Mouse (Mus musculus) limb, embryonic 12.5 days (tissue): ENCODE measurements at regions not wholly inside any gene's neighbourhood (a gene's known extent, or its start where the extent isn't known, plus 50 kb on each side); places are given as distances from the start of the nearest gene placed in this dataset.

Experiments used
- ATAC-seq: fragments of 200-750 bp; cut with Nextera tagmentation; 2 replicates; pipeline ENCODE4 v1.8.0; 2017; ENCODE audit warnings: low read depth, moderate TSS enrichment; ENCODE audit not compliant: insufficient number of reproducible peaks, insufficient read depth, low FRiP score, low TSS enrichment
- H3K27ac ChIP-seq: fragments of 300-500 bp; sonication (generic); 2 replicates; pipeline ENCODE4 v1.5.1; 2016; ENCODE audit warnings: mild to moderate bottlenecking, moderate library complexity
- H3K27me3 ChIP-seq: fragments of 300-500 bp; sonication (generic); 2 replicates; pipeline ENCODE4 v1.6.1; 2016; ENCODE audit warnings: mild to moderate bottlenecking, moderate library complexity
- H3K36me3 ChIP-seq: fragments of 300-500 bp; sonication (generic); 2 replicates; pipeline ENCODE4 v1.6.1; 2016; ENCODE audit warnings: mild to moderate bottlenecking, moderate library complexity
- H3K4me1 ChIP-seq: fragments of 300-500 bp; sonication (generic); replicated peaks from 2 replicates; pipeline ENCODE4 v1.6.1; 2016
- H3K4me2 ChIP-seq: fragments of 300-500 bp; sonication (generic); 2 replicates; pipeline ENCODE4 v1.6.1; 2016; ENCODE audit warnings: mild to moderate bottlenecking, moderate library complexity
- H3K4me3 ChIP-seq: fragments of 300-500 bp; sonication (generic); replicated peaks from 2 replicates; pipeline ENCODE4 v1.5.1; 2016; ENCODE audit warnings: mild to moderate bottlenecking
- H3K9ac ChIP-seq: fragments of 300-500 bp; sonication (generic); replicated peaks from 2 replicates; pipeline ENCODE4 v1.6.1; 2016; ENCODE audit warnings: mild to moderate bottlenecking, moderate library complexity
- H3K9me3 ChIP-seq: fragments of 300-500 bp; sonication (generic); 2 replicates; pipeline ENCODE4 v1.6.1; 2016; ENCODE audit warnings: mild to moderate bottlenecking, moderate library complexity
- WGBS: fragments of 180-500 bp; shearing (Covaris S2); methylation state at CpG from one replicate; pipeline ENCODE4 v1.1.7; 2016; 5-methylcytosine and 5-hydroxymethylcytosine counted together

- H3K4me1 ChIP-seq: peaks cover 23% of the 10 kb centered on the region; the same call in 1 of the 2 replicates
- no peak for ATAC-seq
- peaks cover 4% of the 10 kb centered on the region; the same call in 1 of the 2 replicates for H3K27me3 ChIP-seq
- H3K4me2 ChIP-seq: peak overlapping the region; percentile 63
- WGBS: 44% methylated on average over 2 of the region's 2 CpGs
- H3K36me3 ChIP-seq: no peaks in the 10 kb centered on the region
- H3K4me3 ChIP-seq: no peak overlapping the region; the same call in 1 of the 2 replicates
- H3K9me3 ChIP-seq: no peaks in the 10 kb centered on the region
- H3K9ac ChIP-seq: no peak overlapping the region
- H3K27ac ChIP-seq: no peak overlapping the region
Measured at GRCm38 (mm10) chr14:14634021-14634420, 68.1 kb upstream of the Slc4a7 start.

- no peak overlapping the region for H3K4me3 ChIP-seq
- no peak overlapping the region for H3K9ac ChIP-seq
- no peaks in the 10 kb centered on the region for H3K36me3 ChIP-seq
- no peak overlapping the region for H3K27ac ChIP-seq
- peaks cover 6% of the 10 kb centered on the region; the same call in 1 of the 2 replicates for H3K4me1 ChIP-seq
- H3K4me2 ChIP-seq: no peak overlapping the region
- 74% methylated on average over 7 of the region's 7 CpGs for WGBS
- no peaks in the 10 kb centered on the region for H3K9me3 ChIP-seq
- no peak for ATAC-seq
- H3K27me3 ChIP-seq: no peaks in the 10 kb centered on the region
Measured at GRCm38 (mm10) chr14:14639102-14640015, 62.7 kb upstream of the Slc4a7 start.

- Histone ChIP-seq H3K9me3 (no peaks in the 10 kb centered on the region), H3K4me1 (peaks cover 6% of the 10 kb centered on the region; the same call in 1 of the 2 replicates), H3K9ac (no peak overlapping the region), H3K4me2 (no peak overlapping the region), H3K4me3 (no peak overlapping the region), H3K27me3 (no peaks in the 10 kb centered on the region), H3K36me3 (no peaks in the 10 kb centered on the region), H3K27ac (no peak overlapping the region)
- no peak for ATAC-seq
- 53% methylated on average over 3 of the region's 3 CpGs for WGBS
Measured at GRCm38 (mm10) chr14:14640023-14640441, 62.0 kb upstream of the Slc4a7 start.

- Histone ChIP-seq H3K4me1 (peaks cover 6% of the 10 kb centered on the region; the same call in 1 of the 2 replicates), H3K27me3 (no peaks in the 10 kb centered on the region), H3K9ac (no peak overlapping the region), H3K9me3 (no peaks in the 10 kb centered on the region), H3K27ac (no peak overlapping the region), H3K4me3 (no peak overlapping the region), H3K4me2 (no peak overlapping the region), H3K36me3 (no peaks in the 10 kb centered on the region)
- ATAC-seq: no peak
Measured at GRCm38 (mm10) chr14:14640557-14640956, 61.5 kb upstream of the Slc4a7 start.

- ATAC-seq: no peak
- Histone ChIP-seq H3K27ac (no peak overlapping the region), H3K27me3 (no peaks in the 10 kb centered on the region), H3K4me2 (no peak overlapping the region), H3K9me3 (no peaks in the 10 kb centered on the region), H3K4me3 (no peak overlapping the region), H3K36me3 (no peaks in the 10 kb centered on the region), H3K9ac (no peak overlapping the region), H3K4me1 (peaks cover 6% of the 10 kb centered on the region; the same call in 1 of the 2 replicates)
- WGBS: 95% methylated on average over 3 of the region's 3 CpGs
Measured at GRCm38 (mm10) chr14:14643533-14643932, 58.5 kb upstream of the Slc4a7 start.

GRCm38 (mm10) chr14:14645084-14645483 is 57.0 kb upstream of the Slc4a7 start:
- H3K27ac ChIP-seq: no peak overlapping the region
- no peaks in the 10 kb centered on the region for H3K36me3 ChIP-seq
- no peak overlapping the region for H3K4me2 ChIP-seq
- no peak overlapping the region for H3K9ac ChIP-seq
- no peaks in the 10 kb centered on the region for H3K27me3 ChIP-seq
- H3K4me3 ChIP-seq: no peak overlapping the region
- H3K9me3 ChIP-seq: no peaks in the 10 kb centered on the region
- H3K4me1 ChIP-seq: peaks cover 2% of the 10 kb centered on the region; the same call in 1 of the 2 replicates
- ATAC-seq: no peak
- 66% methylated on average over 3 of the region's 3 CpGs for WGBS
